Mouse (Mus musculus): Measurements from ENCODE around the gene AC109138.7.

- no peak for TF ChIP-seq CTCF (conservative IDR thresholded peaks at IDR 0.05; ENCODE audit: low read length)
- no peak for TF ChIP-seq NANOG (IDR thresholded peaks at IDR 0.05; ENCODE audit: borderline replicate concordance, low read length)
Observed at GRCm38 (mm10) chr19:4166678-4167476, 47.3 kb upstream of the AC109138.7 start.

Measured in E14TG2a.4 (cell line).